Mouse (Mus musculus): ENCODE results near the gene Rictor.
A peak's percentile ranks its signal among the peaks of the same experiment; 100 is the strongest.

GRCm38 (mm10) chr15:6707936-6708525, at the start of gene Rictor:
- TF ChIP-seq CTCF (IDR thresholded peaks at IDR 0.05; ENCODE audit: low read depth, low read length) (no peak), POLR2A (IDR thresholded peaks at IDR 0.05; ENCODE audit: extremely low read depth, insufficient read depth, low read length) (peak; percentile 82)

Data from liver, adult 2 months (tissue).